17 mouse cellular contexts compared by ENCODE assay signal in the genomic region with DNA sequence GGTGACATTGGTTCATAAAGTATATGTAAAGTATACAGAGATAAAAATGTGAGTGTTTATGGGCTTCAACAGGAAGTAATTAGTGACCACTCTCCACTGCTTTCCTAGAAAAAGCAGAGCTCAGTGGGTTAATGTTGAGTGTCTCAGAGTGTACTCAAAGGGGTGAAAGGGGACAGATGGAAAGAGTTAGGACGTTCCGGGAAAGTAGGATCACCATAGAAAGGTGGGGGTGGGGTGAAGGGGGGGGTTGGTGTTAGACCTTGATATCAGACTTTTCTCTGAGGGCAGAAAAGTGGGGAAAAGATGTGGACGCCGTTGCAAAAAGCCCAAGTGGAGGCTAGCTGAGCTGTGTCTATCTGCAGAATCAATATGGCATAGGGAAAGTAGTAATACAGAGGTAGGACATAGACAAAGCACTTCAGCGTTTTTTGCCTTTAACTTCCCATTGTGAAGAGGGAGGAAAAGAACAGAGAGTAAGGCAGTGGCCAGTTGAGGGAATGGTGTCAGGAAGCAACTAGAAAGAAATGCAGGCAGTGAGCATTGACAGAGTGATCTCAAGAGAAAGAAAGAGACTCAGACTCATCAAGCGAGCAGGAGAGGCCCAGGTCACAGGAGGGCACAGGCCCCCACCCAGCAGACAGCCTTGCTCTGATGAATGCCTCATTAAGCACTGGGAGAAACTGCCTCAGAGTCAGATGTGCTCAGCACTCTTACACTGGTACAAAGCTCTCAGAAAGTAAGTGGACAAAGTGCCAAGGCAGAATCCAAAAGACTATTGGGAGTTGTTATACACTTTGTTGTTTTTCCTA. TPM values are rescaled to one million over a fixed set of nuclear protein-coding genes. Genes with fewer than 3 reads are reported as not detected.
DNase-seq lines count a peak whose midpoint lies in the region; ATAC-seq and TF ChIP-seq lines count a peak whose summit lies in the region.
"Had no signal": no experiment of that assay in that cellular context is flagged by ENCODE, and none has a peak within 500 bp of the region (broad histone marks: within the 10 kb centered on the region; RNA-seq: fewer than 3 reads in every experiment).

No protein-coding gene starts in this region.

- H3K4me2 ChIP-seq in midbrain, embryonic 11.5 days: no peak overlapping the region
- no peak overlapping the region for H3K4me2 ChIP-seq in midbrain, postnatal 0 days (ENCODE audit: low read depth, low read length, poor library complexity, severe bottlenecking)
- H3K4me2 ChIP-seq: embryonic facial prominence, embryonic 13.5 days; intestine, embryonic 15.5 days had no signal

- H3K27me3 ChIP-seq in heart, embryonic 10.5 days (ENCODE audit: insufficient read depth, poor library complexity, severe bottlenecking): no peaks in the 10 kb centered on the region
- H3K27me3 ChIP-seq in midbrain, embryonic 11.5 days (ENCODE audit: control insufficient read depth, insufficient read depth, low read length): no peaks in the 10 kb centered on the region
- no peaks in the 10 kb centered on the region for H3K27me3 ChIP-seq in midbrain, postnatal 0 days (ENCODE audit: insufficient read depth, low read length)
- H3K27me3 ChIP-seq in limb, embryonic 10.5 days (ENCODE audit: low read depth, poor library complexity, severe bottlenecking): no peaks in the 10 kb centered on the region
- H3K27me3 ChIP-seq: embryonic facial prominence, embryonic 13.5 days; intestine, embryonic 15.5 days had no signal

- WGBS in heart, embryonic 10.5 days: 59% methylated on average over 6 of the region's 6 CpGs
- WGBS in midbrain, embryonic 11.5 days: 50% methylated on average over 6 of the region's 6 CpGs
- WGBS in midbrain, postnatal 0 days: 52% methylated on average over 6 of the region's 6 CpGs
- WGBS in limb, embryonic 10.5 days: 14% methylated on average over 6 of the region's 6 CpGs

- no peak overlapping the region for H3K4me3 ChIP-seq in heart, embryonic 10.5 days
- no peak overlapping the region for H3K4me3 ChIP-seq in midbrain, embryonic 11.5 days (ENCODE audit: low read depth, low read length)
- no peak overlapping the region for H3K4me3 ChIP-seq in midbrain, postnatal 0 days (ENCODE audit: low read depth, low read length)
- H3K4me3 ChIP-seq in limb, embryonic 10.5 days: peak overlapping the region; percentile 13; the same call in 1 of the 2 replicates
- H3K4me3 ChIP-seq: embryonic facial prominence, embryonic 13.5 days; intestine, embryonic 15.5 days; layer of hippocampus, adult 2 months had no signal

- H3K4me1 ChIP-seq in heart, embryonic 10.5 days: peaks cover 15% of the 10 kb centered on the region
- no peaks in the 10 kb centered on the region for H3K4me1 ChIP-seq in midbrain, embryonic 11.5 days (ENCODE audit: control insufficient read depth, insufficient read depth, low read length)
- no peaks in the 10 kb centered on the region for H3K4me1 ChIP-seq in midbrain, postnatal 0 days (ENCODE audit: insufficient read depth, low read length)
- peaks cover 27% of the 10 kb centered on the region for H3K4me1 ChIP-seq in limb, embryonic 10.5 days
- H3K4me1 ChIP-seq: intestine, embryonic 15.5 days had no signal

- intact Hi-C loops in heart, postnatal 14 days (cut with DNase I): no loop called here

- H3K27ac ChIP-seq in heart, embryonic 10.5 days: peak overlapping the region; percentile 64
- H3K27ac ChIP-seq in midbrain, embryonic 11.5 days (ENCODE audit: low read depth, low read length): no peak overlapping the region
- H3K27ac ChIP-seq in midbrain, postnatal 0 days (ENCODE audit: low read depth, low read length): no peak overlapping the region
- H3K27ac ChIP-seq in limb, embryonic 10.5 days: peak overlapping the region; percentile 84
- H3K27ac ChIP-seq: embryonic facial prominence, embryonic 13.5 days; intestine, embryonic 15.5 days; layer of hippocampus, adult 2 months had no signal

- no peak overlapping the region for H3K9ac ChIP-seq in midbrain, embryonic 11.5 days (ENCODE audit: low read length)
- no peak overlapping the region for H3K9ac ChIP-seq in midbrain, postnatal 0 days (replicated peaks; ENCODE audit: low read length, poor library complexity, severe bottlenecking)
- H3K9ac ChIP-seq: embryonic facial prominence, embryonic 13.5 days; intestine, embryonic 15.5 days had no signal

- no peaks in the 10 kb centered on the region for H3K36me3 ChIP-seq in heart, embryonic 10.5 days
- H3K36me3 ChIP-seq in midbrain, embryonic 11.5 days (ENCODE audit: control insufficient read depth, insufficient read depth, low read length): no peaks in the 10 kb centered on the region
- H3K36me3 ChIP-seq in midbrain, postnatal 0 days (ENCODE audit: insufficient read depth, low read length): no peaks in the 10 kb centered on the region
- H3K36me3 ChIP-seq in limb, embryonic 10.5 days: no peaks in the 10 kb centered on the region
- H3K36me3 ChIP-seq: embryonic facial prominence, embryonic 13.5 days; intestine, embryonic 15.5 days had no signal

- H3K9me3 ChIP-seq in heart, embryonic 10.5 days: no peaks in the 10 kb centered on the region
- no peaks in the 10 kb centered on the region for H3K9me3 ChIP-seq in midbrain, embryonic 11.5 days (ENCODE audit: control insufficient read depth, low read length)
- no peaks in the 10 kb centered on the region for H3K9me3 ChIP-seq in midbrain, postnatal 0 days (ENCODE audit: low read length)
- H3K9me3 ChIP-seq in limb, embryonic 10.5 days (replicated peaks): no peaks in the 10 kb centered on the region
- H3K9me3 ChIP-seq: embryonic facial prominence, embryonic 13.5 days; intestine, embryonic 15.5 days; megakaryocyte, embryonic 14.5 days had no signal

- ATAC-seq in midbrain, embryonic 11.5 days (ENCODE audit: low FRiP score): peak; percentile 50
- no peak for ATAC-seq in midbrain, postnatal 0 days (ENCODE audit: low FRiP score)
- ATAC-seq: intestine, embryonic 15.5 days had no signal

- no peak for TF ChIP-seq CTCF in midbrain, postnatal 0 days (IDR thresholded peaks at IDR 0.05)

- DNase-seq in heart, embryonic 10.5 days (ENCODE audit: low spot score): no peak
- DNase-seq in heart, postnatal 14 days: no peak
- DNase-seq in midbrain, embryonic 11.5 days (ENCODE audit: low spot score, missing footprints): peak; percentile 81
- no peak for DNase-seq in midbrain, postnatal 0 days (ENCODE audit: low spot score)
- DNase-seq in limb, embryonic 10.5 days (ENCODE audit: low spot score): peak; percentile 47
- DNase-seq in thymus, postnatal 36 days: no peak
- DNase-seq in adipocyte (ENCODE audit: low spot score): no peak
- DNase-seq: cerebellum, adult 11 months; gastrocnemius, postnatal 36 days; heart, postnatal 10 days; left cerebral cortex, postnatal 4 days; lung, adult 18-20 months had no signal

RNA-seq across cellular contexts. Expression of a gene that starts 18.5 kb away (rescaled TPM):
- 0.46 and 0.74 TPM in 2 replicates for polyA plus RNA-seq in heart, embryonic 10.5 days (2016; fragmentation: Nextera tagmentation; extraction: Ambion mirVana)
- 1 to 10 TPM in 1 of 2 experiments, under 1 TPM in 1; 0.59 to 1.2 TPM for total RNA-seq in heart, postnatal 14 days (2021)
- 0.37 and 0.57 TPM in 2 replicates for polyA plus RNA-seq in midbrain, embryonic 11.5 days (2014; fragmentation: Nextera tagmentation; extraction: Ambion mirVana)
- 1.5 and 3.3 TPM in 2 replicates for total RNA-seq in midbrain, postnatal 0 days (2014; rRNA removed)
- polyA plus RNA-seq in midbrain, postnatal 0 days (2015; fragmentation: Nextera tagmentation; extraction: Ambion mirVana): 0.41 and 0.45 TPM in 2 replicates
- polyA plus RNA-seq in limb, embryonic 10.5 days (2016; fragmentation: Nextera tagmentation; extraction: Ambion mirVana): 0.51 TPM in 1 of 2 replicates, not detected in the other
- total RNA-seq: MEL had no signal

Comparison
In these comparisons a context has a peak if more than half of its experiments do, and no peak if none do; other contexts are left out.
1. DNase-seq: peak in midbrain, embryonic 11.5 days (single experiment) and limb, embryonic 10.5 days (single experiment); none in heart, embryonic 10.5 days (single experiment), heart, postnatal 14 days (0 of 2), midbrain, postnatal 0 days (single experiment), thymus, postnatal 36 days (0 of 2) and adipocyte (single experiment).
2. H3K27ac ChIP-seq: peak in heart, embryonic 10.5 days (single experiment) and limb, embryonic 10.5 days (single experiment); none in midbrain, embryonic 11.5 days (single experiment) and midbrain, postnatal 0 days (single experiment).